Mouse (Mus musculus): Measurements from ENCODE around the gene Cpped1. TPM values are rescaled to one million over a fixed set of nuclear protein-coding genes. Genes with fewer than 3 reads are reported as not detected.

Gene Cpped1
- total and polyA plus RNA-seq, 2 experiments from 2014 or later, result 16.5 to 19.1 TPM

DNA sequence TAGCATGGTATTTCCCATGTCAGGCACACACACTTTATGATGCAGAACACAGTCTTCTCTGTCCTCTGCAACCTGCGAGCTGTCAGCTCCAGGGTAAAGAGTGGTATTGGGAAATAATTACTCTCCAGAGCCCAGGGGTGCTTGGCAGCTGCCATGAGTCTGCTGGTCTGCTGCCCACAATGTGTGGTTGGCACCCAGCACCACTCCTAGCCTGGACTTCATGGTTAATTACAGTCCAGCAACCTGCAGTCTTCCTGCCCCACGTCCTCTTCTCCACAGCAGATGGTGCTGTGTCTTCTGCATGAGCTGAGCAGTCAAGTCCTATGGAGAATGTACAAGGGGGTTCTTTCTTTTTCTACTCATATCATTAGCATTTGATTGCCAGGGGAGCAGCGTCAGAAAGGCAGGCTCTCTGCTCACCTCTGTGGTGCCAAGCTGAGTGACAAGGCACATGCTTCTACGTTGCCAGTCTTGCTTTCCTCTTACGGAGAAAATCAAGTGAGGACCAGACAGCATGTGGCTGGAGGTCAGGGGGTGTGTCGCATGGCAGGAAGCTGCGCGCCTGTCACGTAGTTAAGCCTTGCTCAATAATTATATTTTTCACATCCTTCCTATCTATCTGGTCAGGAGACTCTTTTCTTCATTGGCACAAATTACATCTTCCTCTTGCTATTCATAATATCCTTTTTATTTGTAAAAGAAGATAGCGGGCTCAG lies 94.2 kb downstream of the Cpped1 start:
- H3K36me3 ChIP-seq (ENCODE audit: insufficient read depth), result no peaks in the 10 kb centered on the region
- no peak overlapping the region for H3K4me2 ChIP-seq (ENCODE audit: low read depth)
- peaks cover 5% of the 10 kb centered on the region; the same call in 1 of the 2 replicates for H3K4me1 ChIP-seq (ENCODE audit: insufficient read depth)
- no peak overlapping the region for H3K4me3 ChIP-seq (ENCODE audit: low read depth, low read length)
- H3K27me3 ChIP-seq (ENCODE audit: insufficient read depth, low read length), result no peaks in the 10 kb centered on the region
- ATAC-seq, result peak; percentile 43; the same call in 1 of the 2 replicates
- no peak overlapping the region for H3K9ac ChIP-seq
- H3K27ac ChIP-seq (ENCODE audit: low read depth, low read length), result no peak overlapping the region
- 47% methylated on average over 10 of the region's 10 CpGs for WGBS
- peak; percentile 27 for DNase-seq
- TF ChIP-seq CTCF (IDR thresholded peaks at IDR 0.05; ENCODE audit: low read depth), result peak; percentile 31; the same call in 1 of the 2 replicates
- no peaks in the 10 kb centered on the region for H3K9me3 ChIP-seq (ENCODE audit: low read length)

DNA sequence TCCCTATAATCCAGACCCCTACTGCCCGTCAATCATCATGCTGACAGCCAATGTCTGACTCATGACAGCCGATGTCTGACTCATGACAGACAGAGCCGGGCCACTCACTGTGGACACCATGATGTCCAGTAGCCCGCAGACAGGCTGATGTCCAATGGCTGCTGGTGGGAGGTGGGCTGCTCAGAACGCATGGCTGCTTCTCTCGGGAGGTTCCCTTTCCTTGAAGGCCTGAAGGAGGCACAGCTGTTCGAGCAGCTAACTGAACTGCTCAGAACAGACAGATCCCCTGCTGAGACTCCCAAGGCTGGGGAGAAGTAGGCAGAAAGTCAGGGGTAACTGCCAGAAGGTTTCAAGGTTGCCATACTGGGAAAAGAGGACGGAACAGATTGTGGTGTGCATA lies 97.1 kb downstream of the Cpped1 start:
- DNase-seq, result no peak
- TF ChIP-seq CTCF (IDR thresholded peaks at IDR 0.05; ENCODE audit: low read depth), result no peak

DNA sequence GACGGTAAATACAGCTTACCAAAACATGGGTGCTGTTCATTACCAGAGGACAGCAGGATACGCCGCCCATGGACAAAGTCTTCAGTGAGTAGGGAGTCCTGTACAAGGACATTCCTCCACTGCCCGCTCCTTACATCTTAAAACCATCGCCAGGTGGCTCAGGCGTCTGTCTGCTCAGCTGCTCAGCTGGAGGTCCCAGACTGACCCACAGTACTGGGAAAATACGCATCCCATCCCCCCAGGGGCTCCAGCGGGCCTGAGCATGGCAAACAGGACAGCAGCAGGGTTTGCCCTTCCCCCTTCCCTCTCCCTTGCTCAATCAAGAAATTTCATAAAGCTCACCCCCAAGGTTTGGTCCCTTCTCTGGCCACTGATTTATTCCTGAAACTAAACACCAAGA lies 99.6 kb downstream of the Cpped1 start:
- H3K4me1 ChIP-seq (ENCODE audit: insufficient read depth), result no peaks in the 10 kb centered on the region
- TF ChIP-seq CTCF (IDR thresholded peaks at IDR 0.05; ENCODE audit: low read depth), result no peak
- H3K27me3 ChIP-seq (ENCODE audit: insufficient read depth, low read length), result no peaks in the 10 kb centered on the region
- no peak for ATAC-seq
- no peak overlapping the region for H3K27ac ChIP-seq (ENCODE audit: low read depth, low read length)
- no peak overlapping the region for H3K4me3 ChIP-seq (ENCODE audit: low read depth, low read length)
- WGBS, result 47% methylated on average over 8 of the region's 8 CpGs
- DNase-seq, result no peak
- H3K9ac ChIP-seq, result no peak overlapping the region
- H3K4me2 ChIP-seq (ENCODE audit: low read depth), result no peak overlapping the region
- no peaks in the 10 kb centered on the region for H3K9me3 ChIP-seq (ENCODE audit: low read length)
- H3K36me3 ChIP-seq (ENCODE audit: insufficient read depth), result no peaks in the 10 kb centered on the region

More for the DNA sequence above, 97.1 kb downstream of the Cpped1 start:
- H3K27ac ChIP-seq (ENCODE audit: low read depth, low read length), result no peak overlapping the region
- H3K4me3 ChIP-seq (ENCODE audit: low read depth, low read length), result no peak overlapping the region
- ATAC-seq, result peak; percentile 25; the same call in 1 of the 2 replicates
- no peaks in the 10 kb centered on the region for H3K27me3 ChIP-seq (ENCODE audit: insufficient read depth, low read length)
- no peaks in the 10 kb centered on the region for H3K9me3 ChIP-seq (ENCODE audit: low read length)
- H3K36me3 ChIP-seq (ENCODE audit: insufficient read depth), result no peaks in the 10 kb centered on the region
- peaks cover 5% of the 10 kb centered on the region; the same call in 1 of the 2 replicates for H3K4me1 ChIP-seq (ENCODE audit: insufficient read depth)
- H3K4me2 ChIP-seq (ENCODE audit: low read depth), result no peak overlapping the region
- 77% methylated on average over 8 of the region's 8 CpGs for WGBS
- no peak overlapping the region for H3K9ac ChIP-seq

DNA sequence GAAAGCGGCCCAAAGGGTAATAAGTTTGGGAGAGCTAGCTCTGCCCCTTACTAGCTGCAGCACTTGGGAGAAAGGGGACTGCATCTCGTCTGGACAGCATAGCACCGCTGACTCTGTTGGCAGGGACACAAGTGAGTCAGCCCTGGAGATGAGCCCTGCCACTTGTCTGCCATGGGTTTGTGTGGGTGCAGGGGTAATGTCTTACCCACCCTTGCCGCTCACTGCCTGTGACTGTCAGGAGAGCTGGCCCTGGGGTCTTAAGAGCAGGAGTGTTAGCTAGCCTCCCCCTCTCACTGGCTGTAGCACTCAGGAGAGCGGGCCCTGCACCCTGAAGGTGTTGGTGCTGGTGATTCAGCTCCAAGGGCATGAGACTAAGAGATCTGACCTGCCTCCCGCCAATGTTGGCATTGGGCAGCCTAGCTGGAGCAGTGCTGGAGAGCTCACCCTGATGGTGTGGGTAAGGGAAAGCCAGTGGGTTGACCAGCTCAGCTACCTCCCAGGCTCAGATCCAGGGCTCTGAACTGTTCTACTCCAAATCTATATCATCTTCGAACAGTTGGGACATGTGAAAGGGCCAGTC lies 107.2 kb downstream of the Cpped1 start:
- no peak for TF ChIP-seq CTCF (IDR thresholded peaks at IDR 0.05; ENCODE audit: low read depth)
- Histone ChIP-seq H3K4me2 (ENCODE audit: low read depth) (no peak overlapping the region), H3K27me3 (ENCODE audit: insufficient read depth, low read length) (no peaks in the 10 kb centered on the region), H3K4me1 (ENCODE audit: insufficient read depth) (no peaks in the 10 kb centered on the region), H3K27ac (ENCODE audit: low read depth, low read length) (no peak overlapping the region), H3K9ac (no peak overlapping the region), H3K9me3 (ENCODE audit: low read length) (no peaks in the 10 kb centered on the region), H3K36me3 (ENCODE audit: insufficient read depth) (no peaks in the 10 kb centered on the region), H3K4me3 (ENCODE audit: low read depth, low read length) (no peak overlapping the region)
- ATAC-seq, result no peak
- DNase-seq, result no peak
- WGBS, result 92% methylated on average over 7 of the region's 7 CpGs

DNA sequence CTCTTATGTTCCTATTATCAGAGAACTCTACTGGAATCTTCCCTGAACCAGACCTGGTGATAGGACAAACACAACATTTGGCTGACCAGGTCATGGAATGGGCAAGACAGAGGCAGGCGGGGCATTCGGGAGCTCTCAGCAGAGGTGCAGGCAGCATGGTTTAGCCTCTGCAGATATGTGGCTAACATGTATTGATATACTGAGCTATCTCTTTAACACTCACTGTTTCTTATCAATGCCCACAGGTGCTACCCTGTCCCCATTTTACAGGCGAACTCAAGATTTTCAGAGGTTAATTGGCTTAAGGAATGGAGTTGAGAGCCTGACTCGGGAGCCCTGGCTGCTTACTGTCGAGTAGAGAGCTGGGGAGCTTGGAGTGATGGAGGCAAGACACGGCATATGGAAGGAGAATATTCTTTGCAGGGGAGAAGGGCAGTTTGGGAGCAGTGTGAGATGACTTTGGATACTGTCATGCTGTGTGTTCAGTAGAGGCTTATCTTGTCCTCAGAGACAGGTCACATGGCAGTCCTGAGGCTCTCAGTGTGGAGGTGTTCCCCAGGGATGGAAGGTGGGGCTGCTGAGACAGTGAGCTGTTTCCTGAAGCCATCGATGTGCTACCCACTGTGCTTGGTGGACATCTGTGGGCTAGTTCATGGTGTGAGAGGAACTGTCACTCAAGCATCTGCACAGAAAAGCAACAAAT lies 113.3 kb downstream of the Cpped1 start:
- H3K9me3 ChIP-seq (ENCODE audit: low read length), result no peaks in the 10 kb centered on the region
- ATAC-seq, result no peak
- H3K4me1 ChIP-seq (ENCODE audit: insufficient read depth), result no peaks in the 10 kb centered on the region
- H3K36me3 ChIP-seq (ENCODE audit: insufficient read depth), result no peaks in the 10 kb centered on the region
- H3K9ac ChIP-seq, result no peak overlapping the region
- TF ChIP-seq CTCF (IDR thresholded peaks at IDR 0.05; ENCODE audit: low read depth), result no peak
- no peak overlapping the region for H3K4me2 ChIP-seq (ENCODE audit: low read depth)
- no peak overlapping the region for H3K27ac ChIP-seq (ENCODE audit: low read depth, low read length)
- no peak for DNase-seq
- H3K4me3 ChIP-seq (ENCODE audit: low read depth, low read length), result no peak overlapping the region
- no peaks in the 10 kb centered on the region for H3K27me3 ChIP-seq (ENCODE audit: insufficient read depth, low read length)
- 77% methylated on average over 7 of the region's 7 CpGs for WGBS

DNA sequence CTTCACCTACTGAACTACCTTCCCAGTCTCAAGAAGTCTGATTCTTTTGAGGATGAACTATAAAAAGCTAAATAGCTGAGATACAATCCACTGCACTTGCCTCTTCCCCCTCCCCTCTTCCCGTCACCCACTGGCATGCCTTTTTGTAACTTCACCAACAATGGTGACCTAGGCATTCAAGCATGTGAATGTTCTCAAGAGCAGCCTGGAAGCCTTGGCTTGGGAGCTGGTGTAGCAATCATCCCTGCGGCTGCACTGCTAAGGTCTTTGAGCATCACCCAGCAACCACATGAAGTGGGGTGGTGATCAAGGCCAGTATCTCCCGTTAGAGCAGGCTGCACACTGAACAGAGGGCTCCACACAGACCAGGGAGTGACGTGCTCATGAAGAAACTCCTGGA lies 114.6 kb downstream of the Cpped1 start:
- 53% methylated on average over 4 of the region's 4 CpGs for WGBS
- H3K4me3 ChIP-seq (ENCODE audit: low read depth, low read length), result no peak overlapping the region
- no peak for TF ChIP-seq CTCF (IDR thresholded peaks at IDR 0.05; ENCODE audit: low read depth)
- no peaks in the 10 kb centered on the region for H3K36me3 ChIP-seq (ENCODE audit: insufficient read depth)
- ATAC-seq (no peak), DNase-seq (no peak)
- no peak overlapping the region for H3K27ac ChIP-seq (ENCODE audit: low read depth, low read length)
- no peak overlapping the region for H3K9ac ChIP-seq
- H3K4me2 ChIP-seq (ENCODE audit: low read depth), result no peak overlapping the region
- no peaks in the 10 kb centered on the region for H3K27me3 ChIP-seq (ENCODE audit: insufficient read depth, low read length)
- H3K9me3 ChIP-seq (ENCODE audit: low read length), result no peaks in the 10 kb centered on the region
- no peaks in the 10 kb centered on the region for H3K4me1 ChIP-seq (ENCODE audit: insufficient read depth)

DNA sequence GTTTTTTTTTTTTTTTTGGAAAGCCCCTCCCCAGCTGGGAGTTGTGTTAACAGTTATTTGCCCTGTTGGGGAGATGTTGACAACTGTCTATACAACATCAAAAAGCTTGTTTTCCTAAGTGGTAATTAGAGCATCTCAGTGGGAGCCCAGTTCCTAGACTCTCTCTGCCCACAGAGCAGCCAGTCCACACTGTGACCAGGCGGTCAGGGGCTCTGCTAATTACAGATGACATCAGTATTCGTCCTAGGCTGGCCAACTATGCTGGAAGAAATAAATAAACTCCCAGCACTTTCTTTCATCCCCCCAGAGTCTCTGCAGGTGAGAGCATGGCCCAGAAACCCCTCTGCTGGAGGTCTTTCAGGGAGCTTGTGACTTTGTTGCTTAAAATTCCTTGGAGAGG lies 115.9 kb downstream of the Cpped1 start:
- TF ChIP-seq CTCF (IDR thresholded peaks at IDR 0.05; ENCODE audit: low read depth), result no peak
- 23% methylated on average over 2 of the region's 2 CpGs for WGBS
- H3K36me3 ChIP-seq (ENCODE audit: insufficient read depth), result no peaks in the 10 kb centered on the region

More for the DNA sequence above, 115.9 kb downstream of the Cpped1 start:
- DNase-seq, result no peak
- Histone ChIP-seq H3K9me3 (ENCODE audit: low read length) (no peaks in the 10 kb centered on the region), H3K4me1 (ENCODE audit: insufficient read depth) (no peaks in the 10 kb centered on the region), H3K9ac (no peak overlapping the region), H3K27ac (ENCODE audit: low read depth, low read length) (no peak overlapping the region), H3K4me2 (ENCODE audit: low read depth) (no peak overlapping the region), H3K4me3 (ENCODE audit: low read depth, low read length) (no peak overlapping the region), H3K27me3 (ENCODE audit: insufficient read depth, low read length) (no peaks in the 10 kb centered on the region)
- ATAC-seq, result no peak

Measured in forebrain, postnatal 0 days (tissue).